Mouse (Mus musculus) heart, adult 18-20 months (tissue): ENCODE results near the gene Jtb. TPM values are rescaled to one million over a fixed set of nuclear protein-coding genes. Genes with fewer than 3 reads are reported as not detected.
A peak's percentile ranks its signal among the peaks of the same experiment; 100 is the strongest.

Experiments
- DNase-seq, 2 experiments: peaks; one replicate each; pipeline ENCODE4 v3.0.0; 2021 to 2022; ENCODE audit warnings: mixed read lengths in 1 of 2
- total RNA-seq, 2 experiments: library from RNA; stranded (reverse); gene quantifications; 2 replicates each; pipeline ENCODE4 v1.2.3; 2021

Jtb gene
- total RNA-seq, 2 experiments from 2014 or later: 51.7 to 54.8 TPM

GRCm38 (mm10) chr3:90263121-90263771, 31.8 kb downstream of the Jtb start:
- no peak for DNase-seq

- DNase-seq: no peak
Measured at GRCm38 (mm10) chr3:90264687-90265033, 33.3 kb downstream of the Jtb start.

DNA sequence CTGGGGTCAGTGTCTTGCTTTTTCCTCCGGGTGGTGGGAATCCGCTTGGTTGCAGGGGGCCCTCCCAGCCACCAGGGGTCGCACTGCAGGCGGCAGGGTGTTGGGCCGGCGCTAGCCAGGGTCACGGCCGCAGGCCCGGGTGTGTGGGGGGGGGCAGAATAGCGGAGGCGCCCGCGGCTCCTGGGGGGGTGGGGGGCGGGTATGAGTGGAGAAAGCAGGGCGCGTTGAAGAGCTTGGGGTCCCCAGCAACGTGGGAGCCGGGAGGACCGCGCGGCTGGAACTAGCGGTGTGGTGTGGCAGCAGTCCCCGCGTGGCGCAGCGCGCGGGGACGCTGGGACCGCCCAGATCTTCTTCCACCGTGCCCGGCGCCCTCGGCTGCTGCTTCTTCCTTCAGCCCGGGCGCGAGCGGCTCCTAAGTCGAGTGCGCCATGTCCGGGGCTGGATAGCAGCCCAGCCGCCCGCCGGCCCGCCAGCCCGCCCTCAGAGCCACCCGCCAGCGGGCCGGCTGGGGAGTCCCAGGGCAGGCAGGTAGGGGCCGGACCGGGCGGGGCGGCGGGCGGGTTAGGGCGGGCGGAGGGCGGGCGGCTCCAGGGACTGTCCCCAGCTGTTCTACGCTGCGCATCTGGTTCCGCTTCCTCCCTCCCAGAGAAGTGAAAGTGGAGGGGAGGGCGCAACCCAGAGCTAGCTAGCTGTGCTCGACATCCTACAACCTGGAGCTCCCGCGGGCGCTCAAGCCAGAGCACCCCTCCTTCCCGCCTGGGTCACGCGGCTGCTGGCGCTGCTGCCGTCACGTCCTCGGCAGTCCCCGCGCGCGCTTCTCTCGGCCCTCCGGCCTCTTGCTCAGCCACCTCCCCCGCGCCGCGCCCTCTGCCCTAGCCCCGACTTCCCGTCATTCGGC, 33.9 kb downstream of the Jtb start, which contains the start of gene Dennd4b:
TSS of gene Dennd4b (plus strand) at position 152 of the 898 bp plus-strand sequence.
- DNase-seq: peak; percentile 96

DNA sequence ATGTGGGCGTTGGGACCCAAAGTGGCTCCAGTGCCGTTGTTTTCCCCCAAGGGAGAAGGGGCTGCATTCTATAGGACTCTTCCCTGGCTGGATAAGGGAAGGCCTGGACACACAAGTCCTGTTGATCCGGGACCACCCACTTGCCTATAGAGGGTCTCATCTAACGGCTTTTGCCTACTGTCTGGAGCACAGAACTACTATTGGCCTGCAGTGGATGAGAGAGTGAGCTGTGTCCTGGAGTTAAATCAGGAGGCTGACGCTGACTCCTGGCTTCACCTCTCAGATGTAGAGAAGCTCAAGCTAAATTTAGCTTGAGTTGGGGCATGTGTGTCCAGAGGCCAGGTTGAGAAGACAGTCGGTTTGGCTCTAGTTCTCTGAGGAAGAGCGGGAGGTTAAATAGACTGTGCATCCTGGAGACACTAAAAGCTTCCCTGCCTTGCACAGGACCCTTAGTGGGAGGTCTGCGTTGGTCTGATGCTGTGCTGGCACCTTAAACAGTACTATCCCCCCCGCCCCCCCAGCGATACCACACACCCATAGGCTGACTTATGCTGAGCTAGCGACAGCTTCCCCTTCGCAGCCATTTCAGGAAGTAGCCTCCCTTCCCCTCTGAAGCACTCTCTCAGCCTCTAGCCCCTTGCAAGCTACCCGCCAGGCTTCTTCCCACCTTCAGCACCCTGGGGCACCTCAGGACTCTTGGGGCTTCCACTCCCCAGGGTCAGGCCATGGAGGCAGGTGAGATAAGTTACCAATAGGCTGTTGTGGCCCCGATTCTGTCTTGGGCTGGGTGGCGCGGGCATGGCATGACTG, 34.7 kb downstream of the Jtb start:
- peak; percentile 63 to 78 for DNase-seq

DNA sequence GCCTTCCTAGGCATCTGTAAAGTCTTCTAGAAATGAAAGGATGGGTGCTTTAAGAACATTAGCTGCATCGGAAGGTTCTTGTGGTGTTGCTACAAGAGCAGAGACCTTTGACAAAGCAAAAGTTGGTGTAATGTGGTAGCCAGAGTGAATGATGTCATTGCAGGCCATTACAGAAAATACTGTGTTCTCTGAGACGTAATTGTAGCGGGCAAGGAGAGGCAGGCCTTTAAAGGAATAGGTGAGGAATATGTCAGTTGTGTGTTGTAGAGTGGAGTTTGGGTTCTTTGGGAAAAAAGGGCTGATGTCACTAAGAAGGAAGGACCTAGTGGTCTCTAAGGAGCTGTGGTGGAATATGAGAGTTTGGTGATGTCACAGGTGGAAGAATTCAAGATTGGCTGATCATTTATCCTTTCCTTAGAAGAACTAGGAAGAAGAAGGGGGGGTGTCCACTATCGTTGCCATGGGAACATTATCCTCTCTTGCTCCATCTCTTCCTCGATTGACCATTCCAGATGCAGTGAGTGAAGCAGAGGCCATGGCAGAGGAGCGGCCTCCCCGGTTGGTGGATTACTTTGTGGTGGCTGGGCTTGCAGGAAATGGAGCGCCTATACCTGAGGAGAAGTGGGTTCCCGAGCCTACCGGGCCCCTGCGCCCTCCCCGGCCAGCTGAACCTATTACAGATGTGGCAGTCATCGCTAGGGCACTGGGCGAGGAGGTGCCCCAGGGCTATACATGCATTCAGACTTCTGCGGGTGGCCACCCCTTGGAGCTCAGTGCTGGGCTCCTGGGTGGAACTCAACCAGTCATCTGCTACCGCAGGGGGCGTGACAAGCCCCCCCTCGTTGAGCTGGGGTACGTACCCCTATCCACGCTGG, 35.7 kb downstream of the Jtb start:
- DNase-seq: no peak

GRCm38 (mm10) chr3:90268190-90268589, 36.8 kb downstream of the Jtb start:
- DNase-seq: no peak

GRCm38 (mm10) chr3:90268971-90269370, 37.6 kb downstream of the Jtb start:
- DNase-seq: no peak

DNA sequence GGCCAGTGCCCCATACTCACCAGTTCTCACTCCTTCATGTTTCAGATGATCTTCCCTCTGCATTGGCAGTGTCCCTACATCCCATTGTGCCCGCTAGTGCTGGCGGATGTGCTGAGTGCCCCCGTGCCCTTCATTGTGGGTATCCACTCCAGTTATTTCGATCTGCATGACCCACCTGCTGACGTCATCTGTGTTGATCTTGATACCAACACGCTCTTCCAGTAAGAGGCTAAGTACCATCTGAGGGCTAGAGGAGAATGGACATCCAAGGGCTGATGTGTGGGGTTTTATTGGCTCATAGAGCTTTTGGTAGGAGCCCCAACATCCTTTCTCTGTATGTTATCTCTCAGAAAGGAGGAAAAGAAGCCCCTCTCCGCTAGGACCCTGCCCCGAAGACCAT, 39.4 kb downstream of the Jtb start:
- DNase-seq: no peak

DNA sequence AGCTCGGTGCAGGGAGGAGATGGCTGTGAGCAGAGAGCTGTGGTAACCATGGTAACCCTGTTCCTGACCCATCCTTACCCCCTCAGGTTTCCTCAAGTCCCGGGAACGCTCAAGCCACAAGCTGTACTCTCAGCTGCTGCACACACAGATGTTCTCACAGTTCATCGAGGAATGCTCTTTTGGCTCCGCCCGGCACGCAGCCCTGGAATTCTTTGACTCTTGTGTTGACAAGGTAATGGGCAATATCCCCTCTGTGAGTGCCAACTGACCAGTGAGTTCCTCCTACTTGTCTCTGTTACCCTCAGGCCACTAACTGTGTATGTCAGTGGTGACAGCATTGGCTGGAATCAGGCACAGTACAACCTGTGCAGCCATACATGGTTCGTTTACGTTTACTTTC, 40.8 kb downstream of the Jtb start:
- no peak for DNase-seq

- no peak for DNase-seq
Measured at GRCm38 (mm10) chr3:90273855-90274254, 42.5 kb downstream of the Jtb start.

- no peak for DNase-seq
Measured at GRCm38 (mm10) chr3:90275286-90275685, 43.9 kb downstream of the Jtb start.

GRCm38 (mm10) chr3:90276858-90277257, 45.5 kb downstream of the Jtb start:
- no peak for DNase-seq

DNA sequence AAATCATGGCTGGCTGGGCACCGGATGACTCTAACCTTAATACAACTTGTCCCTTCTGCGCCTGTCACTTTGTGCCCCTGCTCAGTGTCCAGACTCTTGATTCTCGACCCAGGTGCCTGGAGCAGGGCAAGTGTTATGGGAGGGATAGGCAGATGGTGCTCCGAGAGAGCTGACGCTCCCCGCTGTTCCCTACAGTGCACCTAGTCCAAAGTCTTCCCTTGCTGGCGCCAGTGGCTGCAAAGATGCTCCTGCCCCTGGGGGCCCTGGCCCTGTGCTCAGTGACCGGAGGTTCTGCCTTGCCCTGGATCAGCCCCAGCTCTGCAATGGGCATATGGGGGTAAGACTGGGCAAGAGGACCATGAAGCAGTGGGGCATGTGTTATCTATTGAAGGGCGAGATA, 46.4 kb downstream of the Jtb start:
- DNase-seq: no peak

- DNase-seq: no peak
Measured at GRCm38 (mm10) chr3:90278211-90278610, 46.8 kb downstream of the Jtb start.

- DNase-seq: no peak
Measured at GRCm38 (mm10) chr3:90279216-90279615, 47.8 kb downstream of the Jtb start.

- DNase-seq: no peak
Measured at GRCm38 (mm10) chr3:90279743-90280142, 48.3 kb downstream of the Jtb start.

DNA sequence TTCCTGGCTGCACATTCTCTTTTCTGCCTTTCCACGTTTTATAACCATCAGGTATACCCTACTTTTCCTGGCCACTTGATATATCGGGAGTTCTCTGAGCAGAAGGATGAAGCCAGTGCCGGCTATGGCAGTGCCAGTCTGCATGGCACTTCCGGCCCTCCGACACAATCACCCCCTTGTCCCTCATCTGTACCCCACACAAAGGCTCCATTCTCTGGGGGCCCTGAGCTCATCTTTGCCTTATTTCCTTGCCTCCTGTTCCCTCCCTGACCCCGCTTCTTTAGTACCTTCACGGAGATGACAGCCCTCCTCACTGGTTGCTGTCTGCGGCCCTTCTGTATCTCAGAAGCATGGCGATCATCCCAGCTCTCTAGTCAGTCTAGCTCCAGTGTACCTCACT, 49.3 kb downstream of the Jtb start:
- DNase-seq: no peak

GRCm38 (mm10) chr3:90284150-90284549, 52.8 kb downstream of the Jtb start:
- no peak for DNase-seq
